Mouse (Mus musculus): Measurements from ENCODE around the gene Brap.

- TF ChIP-seq CTCF (conservative IDR thresholded peaks at IDR 0.05; ENCODE audit: low read length) (no peak), POU5F1 (IDR thresholded peaks at IDR 0.05; ENCODE audit: borderline replicate concordance, low read length) (no peak)
Observed at GRCm38 (mm10) chr5:121686113-121686898, 25.9 kb downstream of the Brap start.
